Mouse (Mus musculus): ENCODE measurements around the gene Poldip2. TPM values are rescaled to one million over a fixed set of nuclear protein-coding genes. Genes with fewer than 3 reads are reported as not detected.
"Not testable (repeated sequence)": the region's sequence is repeated elsewhere in the genome, so short reads cannot be mapped to it uniquely, and the experiment has no call there.

The Poldip2 gene
- polyA plus RNA-seq, 1 experiment from 2014 or later = 169 TPM

DNA sequence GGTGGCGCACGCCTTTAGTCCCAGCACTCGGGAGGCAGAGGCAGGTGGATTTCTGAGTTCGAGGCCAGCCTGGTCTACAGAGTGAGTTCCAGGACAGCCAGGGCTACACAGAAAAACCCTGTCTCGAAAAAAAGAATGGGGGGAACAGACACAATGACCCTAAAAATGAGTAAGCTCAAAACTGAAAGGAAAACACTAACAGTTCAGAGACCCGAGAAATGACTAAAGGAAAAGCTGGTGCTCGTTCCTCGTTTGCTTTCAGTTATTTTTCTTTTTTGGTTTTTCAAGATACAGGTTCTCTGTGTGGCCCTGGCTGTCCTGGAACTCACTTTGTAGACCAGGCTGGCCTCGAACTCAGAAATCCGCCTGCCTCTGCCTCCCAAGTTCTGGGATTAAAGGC is 19.5 kb downstream of the Poldip2 start:
- not testable (repeated sequence) for H3K4me3 ChIP-seq (ENCODE audit: low read depth, low read length); H3K9ac ChIP-seq (replicated peaks; ENCODE audit: low read depth, low read length); ATAC-seq (ENCODE audit: low read depth); H3K4me1 ChIP-seq (ENCODE audit: control insufficient read depth, insufficient read depth, low read length); H3K4me2 ChIP-seq (ENCODE audit: low read depth, low read length); H3K27ac ChIP-seq (ENCODE audit: low read depth, low read length); H3K27me3 ChIP-seq (ENCODE audit: control insufficient read depth, insufficient read depth, low read length); H3K9me3 ChIP-seq (ENCODE audit: control insufficient read depth, low read length)
- peaks cover 23% of the 10 kb centered on the region for H3K36me3 ChIP-seq (ENCODE audit: control insufficient read depth, insufficient read depth, low read length)
- 90% methylated on average over 10 of the region's 10 CpGs for WGBS

GRCm38 (mm10) chr11:78534516-78534915 is 22.5 kb downstream of the Poldip2 start:
- Histone ChIP-seq H3K9ac (replicated peaks; ENCODE audit: low read depth, low read length) (peak overlapping the region; percentile 63; the same call in 1 of the 2 replicates), H3K9me3 (ENCODE audit: control insufficient read depth, low read length) (no peaks in the 10 kb centered on the region), H3K27ac (ENCODE audit: low read depth, low read length) (no peak overlapping the region), H3K4me1 (ENCODE audit: control insufficient read depth, insufficient read depth, low read length) (peaks cover 18% of the 10 kb centered on the region), H3K27me3 (ENCODE audit: control insufficient read depth, insufficient read depth, low read length) (no peaks in the 10 kb centered on the region), H3K36me3 (ENCODE audit: control insufficient read depth, insufficient read depth, low read length) (peaks cover 4% of the 10 kb centered on the region; the same call in 1 of the 2 replicates), H3K4me2 (ENCODE audit: low read depth, low read length) (peak overlapping the region; percentile 83), H3K4me3 (ENCODE audit: low read depth, low read length) (peak overlapping the region; percentile 66)
- 94% methylated on average over 4 of the region's 4 CpGs for WGBS
- ATAC-seq (ENCODE audit: low read depth) = no peak

DNA sequence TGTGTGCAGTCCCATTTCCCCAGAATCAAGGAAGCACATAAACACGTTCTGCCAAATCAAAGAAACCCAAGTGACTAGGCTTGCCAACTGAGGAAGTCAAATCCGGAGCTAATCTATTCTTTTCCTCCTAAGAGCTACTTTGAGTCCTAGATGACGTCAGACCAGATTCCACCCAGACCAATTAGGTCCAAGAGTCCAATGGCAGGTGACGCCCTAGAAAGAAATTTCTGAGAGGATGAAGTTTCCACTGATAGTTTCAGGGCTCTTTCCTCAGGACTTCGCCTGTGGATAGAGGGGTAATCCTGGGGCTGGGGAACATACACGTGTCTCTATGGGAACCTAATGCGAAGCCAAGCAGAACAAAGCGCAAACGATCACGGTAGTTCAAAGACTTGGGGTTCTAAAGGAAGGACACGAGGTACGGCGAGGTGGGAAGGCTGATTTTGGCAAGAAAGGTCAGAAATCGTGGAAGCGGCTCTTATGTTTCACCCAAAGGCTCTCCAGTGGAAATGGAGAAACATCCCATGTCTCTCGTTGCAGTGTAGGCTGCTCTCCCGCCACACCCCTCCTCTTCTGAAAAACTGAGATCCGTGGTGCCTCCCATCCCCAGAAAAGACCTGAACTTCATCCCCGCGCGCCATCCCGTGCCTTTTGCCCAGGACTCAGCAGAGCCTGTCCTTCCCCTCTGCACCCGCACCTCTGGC is 23.5 kb downstream of the Poldip2 start:
- Histone ChIP-seq H3K4me1 (ENCODE audit: control insufficient read depth, insufficient read depth, low read length) (peaks cover 18% of the 10 kb centered on the region), H3K36me3 (ENCODE audit: control insufficient read depth, insufficient read depth, low read length) (peaks cover 7% of the 10 kb centered on the region; the same call in 1 of the 2 replicates), H3K4me3 (ENCODE audit: low read depth, low read length) (peak overlapping the region; percentile 66), H3K9ac (replicated peaks; ENCODE audit: low read depth, low read length) (peak overlapping the region; percentile 63), H3K27ac (ENCODE audit: low read depth, low read length) (peak overlapping the region; percentile 87), H3K4me2 (ENCODE audit: low read depth, low read length) (peak overlapping the region; percentile 83), H3K9me3 (ENCODE audit: control insufficient read depth, low read length) (no peaks in the 10 kb centered on the region), H3K27me3 (ENCODE audit: control insufficient read depth, insufficient read depth, low read length) (no peaks in the 10 kb centered on the region)
- WGBS = under 1% methylated on average over 23 of the region's 23 CpGs
- ATAC-seq (ENCODE audit: low read depth) = peak; percentile 11

DNA sequence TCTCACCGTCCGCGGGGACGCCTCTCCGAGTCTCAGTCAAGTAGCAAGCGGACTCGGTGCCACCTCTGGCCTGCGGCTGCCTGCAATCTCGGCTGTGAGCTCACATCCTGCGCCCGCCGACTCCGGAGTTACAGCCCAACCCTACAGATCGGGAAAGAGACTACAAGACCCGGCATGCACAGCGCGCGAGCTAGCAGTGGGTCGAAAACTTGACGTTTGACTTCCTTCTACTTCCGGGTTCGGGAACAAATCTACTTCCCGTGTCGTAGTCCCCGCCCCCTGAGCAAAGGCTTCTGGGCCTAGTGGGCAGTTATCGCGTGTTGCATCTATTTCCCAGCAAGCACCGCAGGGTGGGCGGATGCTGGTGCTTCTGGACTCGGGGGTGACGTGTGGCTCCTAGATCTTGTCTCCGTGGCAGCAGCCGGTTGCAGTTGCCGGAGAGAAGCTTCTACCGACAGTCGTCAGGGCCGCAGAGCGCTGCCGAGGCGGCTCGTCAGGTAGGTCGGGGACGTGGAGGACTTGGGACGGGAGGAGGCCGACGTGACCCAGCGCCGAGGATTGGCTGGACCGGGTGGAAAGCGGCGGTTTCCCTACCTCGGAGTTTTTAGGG is 24.2 kb downstream of the Poldip2 start, which contains the start of the genes Tnfaip1 and Ift20:
Gene Tnfaip1 (minus strand): TSS at position 253 of the 610 bp plus-strand sequence.
Gene Ift20 (plus strand): TSS at position 282 of the 610 bp plus-strand sequence.
- H3K9ac ChIP-seq (replicated peaks; ENCODE audit: low read depth, low read length) = peak within 1 kb of the TSS; percentile 72
- WGBS = under 1% methylated on average over 52 of the region's 52 CpGs

DNA sequence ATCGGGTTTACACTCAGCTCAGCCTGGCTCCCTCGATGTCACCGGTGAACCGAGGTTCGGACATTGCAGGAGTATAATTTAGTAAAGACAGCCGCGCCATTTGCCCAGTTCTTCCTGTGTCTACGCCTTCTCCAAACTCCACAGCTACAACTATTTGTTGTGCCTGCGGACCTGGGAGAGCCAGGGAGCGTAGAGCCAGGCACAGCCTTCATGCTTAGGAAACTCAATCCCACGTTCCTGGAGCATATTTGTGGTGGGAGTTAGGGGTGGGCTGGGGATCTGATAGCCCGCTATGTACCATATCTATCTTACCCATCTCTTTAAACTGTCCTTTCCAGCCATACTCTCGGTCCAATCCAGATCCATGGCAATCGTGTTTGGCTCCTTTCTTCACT is 24.7 kb downstream of the Poldip2 start:
- no peaks in the 10 kb centered on the region for H3K27me3 ChIP-seq (ENCODE audit: control insufficient read depth, insufficient read depth, low read length)
- peaks cover 18% of the 10 kb centered on the region for H3K4me1 ChIP-seq (ENCODE audit: control insufficient read depth, insufficient read depth, low read length)
- H3K4me2 ChIP-seq (ENCODE audit: low read depth, low read length) = peak overlapping the region; percentile 75
- H3K9ac ChIP-seq (replicated peaks; ENCODE audit: low read depth, low read length) = peak overlapping the region; percentile 72
- ATAC-seq (ENCODE audit: low read depth) = peak; percentile 16; the same call in 1 of the 2 replicates
- no peaks in the 10 kb centered on the region for H3K9me3 ChIP-seq (ENCODE audit: control insufficient read depth, low read length)
- 3% methylated on average over 14 of the region's 14 CpGs for WGBS
- peaks cover 13% of the 10 kb centered on the region; the same call in 1 of the 2 replicates for H3K36me3 ChIP-seq (ENCODE audit: control insufficient read depth, insufficient read depth, low read length)
- H3K27ac ChIP-seq (ENCODE audit: low read depth, low read length) = peak overlapping the region; percentile 80
- H3K4me3 ChIP-seq (ENCODE audit: low read depth, low read length) = peak overlapping the region; percentile 66

More for the DNA sequence above, 24.2 kb downstream of the Poldip2 start, which contains the start of the genes Tnfaip1 and Ift20:
- H3K4me3 ChIP-seq (ENCODE audit: low read depth, low read length) = peak within 1 kb of the TSS; percentile 66
- H3K4me1 ChIP-seq (ENCODE audit: control insufficient read depth, insufficient read depth, low read length) = peaks cover 18% of the 10 kb centered on the region
- peak within 1 kb of the TSS; percentile 87 for H3K27ac ChIP-seq (ENCODE audit: low read depth, low read length)
- ATAC-seq (ENCODE audit: low read depth) = peak; percentile 98
- H3K36me3 ChIP-seq (ENCODE audit: control insufficient read depth, insufficient read depth, low read length) = peaks cover 13% of the 10 kb centered on the region; the same call in 1 of the 2 replicates
- no peaks in the 10 kb centered on the region for H3K9me3 ChIP-seq (ENCODE audit: control insufficient read depth, low read length)
- no peaks in the 10 kb centered on the region for H3K27me3 ChIP-seq (ENCODE audit: control insufficient read depth, insufficient read depth, low read length)
- H3K4me2 ChIP-seq (ENCODE audit: low read depth, low read length) = peak within 1 kb of the TSS; percentile 83

DNA sequence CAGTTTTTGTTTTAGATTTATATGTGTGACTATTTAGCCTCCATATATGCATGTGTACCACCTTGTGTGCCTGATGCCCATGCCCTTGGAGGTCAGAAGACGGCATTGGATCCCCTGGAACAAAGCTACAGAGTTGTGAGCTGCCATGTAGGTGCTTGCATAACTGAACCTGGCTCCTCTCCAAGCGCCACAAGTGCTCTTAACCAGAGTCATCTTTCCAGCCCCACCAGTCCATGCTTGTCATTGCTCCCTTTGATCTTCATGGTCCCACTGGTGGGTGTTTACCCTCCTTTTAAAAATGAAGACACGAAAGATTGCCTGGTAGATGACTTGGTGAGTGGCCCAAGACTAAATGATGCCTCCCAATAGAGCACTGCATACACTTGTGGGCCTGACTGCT is 28.4 kb downstream of the Poldip2 start:
- H3K4me2 ChIP-seq (ENCODE audit: low read depth, low read length) = no peak overlapping the region
- no peak overlapping the region for H3K9ac ChIP-seq (replicated peaks; ENCODE audit: low read depth, low read length)
- WGBS = 87% methylated on average over 3 of the region's 3 CpGs
- H3K4me3 ChIP-seq (ENCODE audit: low read depth, low read length) = no peak overlapping the region
- H3K27me3 ChIP-seq (ENCODE audit: control insufficient read depth, insufficient read depth, low read length) = no peaks in the 10 kb centered on the region
- H3K36me3 ChIP-seq (ENCODE audit: control insufficient read depth, insufficient read depth, low read length) = peaks cover 18% of the 10 kb centered on the region; the same call in 1 of the 2 replicates
- ATAC-seq (ENCODE audit: low read depth) = no peak
- peaks cover 10% of the 10 kb centered on the region; the same call in 1 of the 2 replicates for H3K4me1 ChIP-seq (ENCODE audit: control insufficient read depth, insufficient read depth, low read length)
- H3K27ac ChIP-seq (ENCODE audit: low read depth, low read length) = no peak overlapping the region
- H3K9me3 ChIP-seq (ENCODE audit: control insufficient read depth, low read length) = no peaks in the 10 kb centered on the region

DNA sequence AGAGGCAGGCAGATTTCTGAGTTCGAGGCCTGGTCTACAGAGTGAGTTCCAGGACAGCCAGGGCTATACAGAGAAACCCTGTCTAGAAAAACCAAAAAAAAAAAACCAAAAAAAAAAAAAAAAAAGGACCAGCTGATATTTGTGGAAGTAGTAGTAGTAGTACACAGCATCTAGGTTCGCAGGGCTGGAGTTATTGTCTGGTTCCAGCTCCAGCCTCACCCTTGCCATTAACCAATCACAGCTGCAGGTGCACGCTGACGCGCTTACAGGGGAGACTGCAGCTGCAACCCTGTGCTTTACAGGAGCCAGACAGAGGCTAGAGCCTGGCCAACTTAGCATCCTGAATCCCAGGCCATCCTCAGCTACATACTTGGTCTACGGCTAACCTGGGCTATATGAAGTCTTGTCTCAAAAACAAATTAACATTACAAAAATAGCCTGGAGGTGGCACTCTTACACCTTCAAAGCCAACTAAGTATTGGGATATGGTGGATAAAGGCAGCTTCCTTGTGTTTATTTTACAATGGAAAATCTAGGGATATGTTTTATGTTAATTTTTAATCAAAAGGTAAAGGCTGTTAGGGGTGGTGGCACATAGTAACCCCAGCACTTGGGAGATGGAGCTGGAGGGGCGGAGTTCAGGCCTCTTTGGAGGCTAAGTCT is 32.6 kb downstream of the Poldip2 start:
- peaks cover 7% of the 10 kb centered on the region for H3K4me1 ChIP-seq (ENCODE audit: control insufficient read depth, insufficient read depth, low read length)
- no peak overlapping the region for H3K4me3 ChIP-seq (ENCODE audit: low read depth, low read length)
- 98% methylated on average over 7 of the region's 7 CpGs for WGBS
- peaks cover 13% of the 10 kb centered on the region; the same call in 1 of the 2 replicates for H3K36me3 ChIP-seq (ENCODE audit: control insufficient read depth, insufficient read depth, low read length)
- no peak overlapping the region for H3K9ac ChIP-seq (replicated peaks; ENCODE audit: low read depth, low read length)
- no peak overlapping the region for H3K4me2 ChIP-seq (ENCODE audit: low read depth, low read length)
- H3K9me3 ChIP-seq (ENCODE audit: control insufficient read depth, low read length) = no peaks in the 10 kb centered on the region
- no peak overlapping the region for H3K27ac ChIP-seq (ENCODE audit: low read depth, low read length)
- no peak for ATAC-seq (ENCODE audit: low read depth)
- H3K27me3 ChIP-seq (ENCODE audit: control insufficient read depth, insufficient read depth, low read length) = no peaks in the 10 kb centered on the region

DNA sequence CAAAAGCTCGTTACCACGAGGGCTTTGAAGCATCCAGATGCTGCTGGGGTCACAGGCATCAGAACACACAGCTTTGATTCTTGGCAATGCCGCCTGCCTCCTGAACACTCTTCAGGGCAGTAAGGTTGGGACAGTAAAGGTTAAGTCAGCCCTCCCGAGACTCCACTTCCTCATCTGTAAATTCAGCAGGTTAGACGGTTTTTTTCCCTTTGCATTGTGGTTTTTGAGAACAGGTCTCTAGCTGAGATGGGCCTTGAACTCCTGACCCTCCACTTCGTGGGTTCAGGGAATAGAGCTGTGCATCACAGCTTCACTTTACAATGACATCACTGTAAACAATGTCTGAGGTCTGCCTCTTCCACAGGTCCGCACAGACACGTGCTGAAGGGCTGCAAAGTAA is 33.2 kb downstream of the Poldip2 start:
- no peaks in the 10 kb centered on the region for H3K27me3 ChIP-seq (ENCODE audit: control insufficient read depth, insufficient read depth, low read length)
- 83% methylated on average over 8 of the region's 8 CpGs for WGBS
- ATAC-seq (ENCODE audit: low read depth) = no peak

More for the DNA sequence above, 33.2 kb downstream of the Poldip2 start:
- no peak overlapping the region for H3K4me3 ChIP-seq (ENCODE audit: low read depth, low read length)
- H3K9ac ChIP-seq (replicated peaks; ENCODE audit: low read depth, low read length) = no peak overlapping the region
- no peak overlapping the region for H3K27ac ChIP-seq (ENCODE audit: low read depth, low read length)
- H3K4me2 ChIP-seq (ENCODE audit: low read depth, low read length) = no peak overlapping the region
- peaks cover 13% of the 10 kb centered on the region; the same call in 1 of the 2 replicates for H3K36me3 ChIP-seq (ENCODE audit: control insufficient read depth, insufficient read depth, low read length)
- no peaks in the 10 kb centered on the region for H3K9me3 ChIP-seq (ENCODE audit: control insufficient read depth, low read length)
- peaks cover 12% of the 10 kb centered on the region for H3K4me1 ChIP-seq (ENCODE audit: control insufficient read depth, insufficient read depth, low read length)
